Mouse (Mus musculus) ES-E14 (cell line): ENCODE results near the gene Tfeb.
A peak's percentile ranks its signal among the peaks of the same experiment; 100 is the strongest.

ENCODE experiments used
- ZC3H11A ChIP-seq: IDR thresholded peaks from 2 replicates; pipeline ENCODE4 v1.6.1; 2012; ENCODE audit warnings: low read depth, mild to moderate bottlenecking, inconsistent platforms, low read length, borderline replicate concordance
- ZNF384 ChIP-seq: IDR thresholded peaks from 2 replicates; pipeline ENCODE4 v1.6.1; 2012; ENCODE audit warnings: low read depth, low read length, inconsistent platforms

GRCm38 (mm10) chr17:47792098-47792863 is 55.5 kb downstream of the Tfeb start:
- TF ChIP-seq ZNF384 (no peak), ZC3H11A (peak; percentile 60; the same call in 1 of the 2 replicates)
